ENCODE assay signal across 22 mouse cellular contexts in the genomic region with DNA sequence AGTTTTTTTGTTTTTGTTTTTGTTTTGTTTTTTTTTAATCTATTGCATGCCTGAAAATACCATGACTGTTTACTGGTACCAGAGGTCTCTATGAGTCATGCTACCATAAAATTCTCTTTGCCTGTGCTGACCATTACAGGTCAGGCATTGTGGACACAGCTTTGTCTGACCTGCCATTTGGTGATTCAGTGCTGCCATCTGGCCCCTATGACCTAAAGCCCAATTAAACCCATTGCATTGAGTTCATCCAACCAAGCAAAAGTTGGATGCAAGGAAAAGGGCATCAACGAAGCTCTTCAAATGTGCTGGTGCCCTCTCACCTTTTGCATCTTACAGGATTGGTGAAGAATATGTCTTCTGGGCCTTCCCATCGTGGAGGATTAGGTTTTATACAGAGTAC. TPM values are rescaled to one million over a fixed set of nuclear protein-coding genes. Genes with fewer than 3 reads are reported as not detected.
DNase-seq lines count a peak whose midpoint lies in the region; ATAC-seq and TF ChIP-seq lines count a peak whose summit lies in the region.
"Had no signal": no experiment of that assay in that cellular context is flagged by ENCODE, and none has a peak within 500 bp of the region (broad histone marks: within the 10 kb centered on the region; RNA-seq: fewer than 3 reads in every experiment).

No protein-coding gene starts in this region.

- H3K4me2 ChIP-seq in forebrain, postnatal 0 days (ENCODE audit: low read depth): no peak overlapping the region
- H3K4me2 ChIP-seq: embryonic facial prominence, embryonic 12.5 days; forebrain, embryonic 15.5 days; heart, embryonic 12.5 days; hindbrain, embryonic 14.5 days; intestine, embryonic 15.5 days had no signal

- WGBS in forebrain, postnatal 0 days: 54% methylated on average over 2 of the region's 2 CpGs

- H3K27me3 ChIP-seq in forebrain, postnatal 0 days (ENCODE audit: insufficient read depth, low read length): no peaks in the 10 kb centered on the region
- H3K27me3 ChIP-seq: CH12.LX; embryonic facial prominence, embryonic 12.5 days; forebrain, embryonic 15.5 days; heart, embryonic 12.5 days; intestine, embryonic 15.5 days; Patski had no signal

- TF ChIP-seq CTCF in forebrain, postnatal 0 days (IDR thresholded peaks at IDR 0.05; ENCODE audit: low read depth): no peak

- no peaks in the 10 kb centered on the region for H3K36me3 ChIP-seq in forebrain, postnatal 0 days (ENCODE audit: insufficient read depth)
- H3K36me3 ChIP-seq: embryonic facial prominence, embryonic 12.5 days; forebrain, embryonic 15.5 days; heart, embryonic 12.5 days; hindbrain, embryonic 10.5 days; intestine, embryonic 15.5 days had no signal

- DNase-seq in cerebellum, adult 18-20 months: peak; percentile 19 to 30
- DNase-seq in embryo, embryonic 10 days (ENCODE audit: low spot score): peak; percentile 59
- DNase-seq in embryo, embryonic 11 days: no peak
- DNase-seq in 3T3-L1 (ENCODE audit: low read depth, low spot score): peak; percentile 44
- peak; percentile 54 for DNase-seq in embryo, embryonic 10.5 days (ENCODE audit: low spot score)
- DNase-seq in forebrain, postnatal 0 days: no peak
- DNase-seq: adrenal gland, adult 2 months; adrenal gland, postnatal 25 days; cerebellum, adult 8-10 months; gastrocnemius, postnatal 10 days; heart, adult 2 months; kidney, adult 18-20 months had no signal

- H3K27ac ChIP-seq in forebrain, postnatal 0 days (ENCODE audit: low read depth, low read length): no peak overlapping the region
- H3K27ac ChIP-seq: embryonic facial prominence, embryonic 12.5 days; forebrain, embryonic 15.5 days; heart, adult 2 months; hindbrain, embryonic 10.5 days; hindbrain, embryonic 14.5 days; intestine, embryonic 15.5 days had no signal

- H3K4me1 ChIP-seq in forebrain, postnatal 0 days (ENCODE audit: insufficient read depth): no peaks in the 10 kb centered on the region
- H3K4me1 ChIP-seq: embryonic facial prominence, embryonic 12.5 days; forebrain, embryonic 15.5 days; heart, embryonic 12.5 days; intestine, embryonic 15.5 days had no signal

- no peak for ATAC-seq in cerebellum, adult (ENCODE audit: insufficient number of reproducible peaks, low FRiP score, low TSS enrichment)
- no peak for ATAC-seq in forebrain, postnatal 0 days
- ATAC-seq: activated CD4-positive, CD25-positive, alpha-beta regulatory T cell, adult 4 months; forebrain, embryonic 15.5 days; intestine, embryonic 15.5 days; Patski had no signal

- no peak overlapping the region for H3K4me3 ChIP-seq in forebrain, postnatal 0 days (ENCODE audit: low read depth, low read length)
- H3K4me3 ChIP-seq: embryonic facial prominence, embryonic 12.5 days; forebrain, embryonic 15.5 days; heart, adult 2 months; heart, embryonic 12.5 days; hindbrain, embryonic 10.5 days; intestine, embryonic 15.5 days had no signal

- no peaks in the 10 kb centered on the region for H3K9me3 ChIP-seq in forebrain, postnatal 0 days (ENCODE audit: low read length)
- H3K9me3 ChIP-seq: embryonic facial prominence, embryonic 12.5 days; forebrain, embryonic 15.5 days; heart, embryonic 12.5 days; hindbrain, embryonic 10.5 days; intestine, embryonic 15.5 days had no signal

- H3K9ac ChIP-seq in forebrain, postnatal 0 days: no peak overlapping the region
- H3K9ac ChIP-seq: embryonic facial prominence, embryonic 12.5 days; forebrain, embryonic 15.5 days; heart, embryonic 12.5 days; hindbrain, embryonic 14.5 days; intestine, embryonic 15.5 days had no signal

RNA-seq across cellular contexts. Expression of gene Tfdp2, which starts 39.4 kb away (rescaled TPM):
- 17.0 and 21.3 TPM in 2 replicates for total RNA-seq in forebrain, postnatal 0 days (2014; rRNA removed)
- polyA plus RNA-seq in forebrain, postnatal 0 days (2015; fragmentation: Nextera tagmentation; extraction: Ambion mirVana): 14.5 and 16.1 TPM in 2 replicates

Comparison
In these comparisons a context has a peak if more than half of its experiments do, and no peak if none do; other contexts are left out.
1. DNase-seq: peak in cerebellum, adult 18-20 months (2 of 2), embryo, embryonic 10 days (single experiment), 3T3-L1 (single experiment) and embryo, embryonic 10.5 days (single experiment); none in embryo, embryonic 11 days (single experiment) and forebrain, postnatal 0 days (single experiment).